Mouse (Mus musculus): ENCODE results near the gene Sgms2.
"Not testable (repeated sequence)": the region's sequence is repeated elsewhere in the genome, so short reads cannot be mapped to it uniquely, and the experiment has no call there.

Gene Sgms2

GRCm38 (mm10) chr3:131359011-131359410, 132.2 kb downstream of the Sgms2 start:
- DNase-seq (ENCODE audit: low spot score in 2 of 2): no peak

GRCm38 (mm10) chr3:131358205-131358604, 133.0 kb downstream of the Sgms2 start:
- DNase-seq (ENCODE audit: low spot score in 2 of 2): no peak

- no peak for DNase-seq (ENCODE audit: low spot score in 2 of 2)
Observed at GRCm38 (mm10) chr3:131357643-131358042, 133.6 kb downstream of the Sgms2 start.

GRCm38 (mm10) chr3:131356026-131356425, 135.2 kb downstream of the Sgms2 start:
- no peak for DNase-seq (ENCODE audit: low spot score in 2 of 2)

- no peak for DNase-seq (ENCODE audit: low spot score in 2 of 2)
Observed at GRCm38 (mm10) chr3:131350539-131350938, 140.7 kb downstream of the Sgms2 start.

- DNase-seq (ENCODE audit: low spot score in 2 of 2): no peak
Observed at GRCm38 (mm10) chr3:131349013-131349412, 142.2 kb downstream of the Sgms2 start.

- no peak for DNase-seq (ENCODE audit: low spot score in 2 of 2)
Observed at GRCm38 (mm10) chr3:131348579-131348950, 142.6 kb downstream of the Sgms2 start.

- DNase-seq (ENCODE audit: low spot score in 2 of 2): no peak
Observed at GRCm38 (mm10) chr3:131347831-131348578, 143.2 kb downstream of the Sgms2 start.

- DNase-seq (ENCODE audit: low spot score in 2 of 2): no peak
Observed at GRCm38 (mm10) chr3:131345903-131346302, 145.3 kb downstream of the Sgms2 start.

- DNase-seq (ENCODE audit: low spot score in 2 of 2): no peak
Observed at GRCm38 (mm10) chr3:131343311-131343710, 147.9 kb downstream of the Sgms2 start.

- DNase-seq (ENCODE audit: low spot score in 2 of 2): no peak
Observed at GRCm38 (mm10) chr3:131340885-131341284, 150.3 kb downstream of the Sgms2 start.

- DNase-seq (ENCODE audit: low spot score in 2 of 2): no peak
Observed at GRCm38 (mm10) chr3:131339280-131339679, 151.9 kb downstream of the Sgms2 start.

GRCm38 (mm10) chr3:131337749-131338148, 153.5 kb downstream of the Sgms2 start:
- DNase-seq (ENCODE audit: low spot score in 2 of 2): not testable (repeated sequence)

GRCm38 (mm10) chr3:131336629-131337028, 154.6 kb downstream of the Sgms2 start:
- no peak for DNase-seq (ENCODE audit: low spot score in 2 of 2)

- no peak for DNase-seq (ENCODE audit: low spot score in 2 of 2)
Observed at GRCm38 (mm10) chr3:131335117-131335547, 156.1 kb downstream of the Sgms2 start.

GRCm38 (mm10) chr3:131327189-131327588, 164.0 kb downstream of the Sgms2 start:
- DNase-seq (ENCODE audit: low spot score in 2 of 2): no peak

GRCm38 (mm10) chr3:131326637-131327036, 164.6 kb downstream of the Sgms2 start:
- DNase-seq (ENCODE audit: low spot score in 2 of 2): no peak

GRCm38 (mm10) chr3:131322081-131322815, 169.0 kb downstream of the Sgms2 start:
- DNase-seq (ENCODE audit: low spot score in 2 of 2): no peak

GRCm38 (mm10) chr3:131320184-131320583, 171.0 kb downstream of the Sgms2 start:
- peak in 1 of 2 experiments; percentile 79 for DNase-seq (ENCODE audit: low spot score in 2 of 2)

- no peak for DNase-seq (ENCODE audit: low spot score in 2 of 2)
Observed at GRCm38 (mm10) chr3:131318211-131318610, 173.0 kb downstream of the Sgms2 start.

- no peak for DNase-seq (ENCODE audit: low spot score in 2 of 2)
Observed at GRCm38 (mm10) chr3:131317126-131317525, 174.1 kb downstream of the Sgms2 start.

GRCm38 (mm10) chr3:131315957-131316510, 175.2 kb downstream of the Sgms2 start:
- DNase-seq (ENCODE audit: low spot score in 2 of 2): no peak

GRCm38 (mm10) chr3:131312340-131312739, 178.9 kb downstream of the Sgms2 start:
- DNase-seq (ENCODE audit: low spot score in 2 of 2): no peak

Measured in left cerebral cortex, adult 9 months (tissue).